Mouse (Mus musculus) lung, embryonic 15.5 days (tissue): ENCODE measurements around the gene Wfdc3. TPM values are rescaled to one million over a fixed set of nuclear protein-coding genes. Genes with fewer than 3 reads are reported as not detected.
A peak's percentile ranks its signal among the peaks of the same experiment; 100 is the strongest.
"Not testable (repeated sequence)": the region's sequence is repeated elsewhere in the genome, so short reads cannot be mapped to it uniquely, and the experiment has no call there.

Source experiments
- ATAC-seq: fragments of 200-750 bp; cut with Nextera tagmentation; 2 replicates; pipeline ENCODE4 v1.8.0; 2017; ENCODE audit warnings: moderate number of reproducible peaks, borderline replicate concordance; ENCODE audit not compliant: low FRiP score, low TSS enrichment; ENCODE audit errors: extremely low read depth
- H3K27ac ChIP-seq: fragments of 300-500 bp; sonication (generic); 2 replicates; pipeline ENCODE4 v1.5.1; 2015; ENCODE audit warnings: moderate library complexity, mild to moderate bottlenecking, inconsistent platforms
- H3K27me3 ChIP-seq: fragments of 300-500 bp; sonication (generic); 2 replicates; pipeline ENCODE4 v1.6.1; 2015; ENCODE audit warnings: inconsistent platforms
- H3K36me3 ChIP-seq: fragments of 300-500 bp; sonication (generic); 2 replicates; pipeline ENCODE4 v1.6.1; 2015; ENCODE audit warnings: inconsistent platforms
- H3K4me1 ChIP-seq: fragments of 300-500 bp; sonication (generic); 2 replicates; pipeline ENCODE4 v1.6.1; 2015; ENCODE audit warnings: inconsistent platforms
- H3K4me2 ChIP-seq: fragments of 300-500 bp; sonication (generic); 2 replicates; pipeline ENCODE4 v1.6.1; 2015; ENCODE audit warnings: inconsistent platforms, mild to moderate bottlenecking, moderate library complexity
- H3K4me3 ChIP-seq: fragments of 300-500 bp; sonication (generic); 2 replicates; pipeline ENCODE4 v1.5.1; 2015; ENCODE audit warnings: mild to moderate bottlenecking, inconsistent platforms
- H3K9ac ChIP-seq: fragments of 300-500 bp; sonication (generic); 2 replicates; pipeline ENCODE4 v1.6.1; 2015; ENCODE audit warnings: inconsistent platforms
- H3K9me3 ChIP-seq: fragments of 300-500 bp; sonication (generic); 2 replicates; pipeline ENCODE4 v1.6.1; 2016; ENCODE audit warnings: inconsistent platforms
- WGBS: fragments of 180-500 bp; shearing (Covaris S2); methylation state at CpG from one replicate; pipeline ENCODE4 v1.1.7; 2015; 5-methylcytosine and 5-hydroxymethylcytosine counted together
- polyA plus RNA-seq: library from polyadenylated mRNA; unstranded; fragments of >200 nt; fragmentation: Nextera tagmentation; extraction: Ambion mirVana; gene quantifications from 2 replicates; pipeline ENCODE4 v1.2.1, GENCODE M21; 2015

The Wfdc3 gene
- polyA plus RNA-seq, 1 experiment from 2014 or later = 1.9 TPM

GRCm38 (mm10) chr2:164733259-164733658 lies 12.5 kb downstream of the Wfdc3 start:
- no peak overlapping the region for H3K9ac ChIP-seq
- H3K4me3 ChIP-seq = no peak overlapping the region
- H3K4me2 ChIP-seq = no peak overlapping the region
- H3K4me1 ChIP-seq = peaks cover 29% of the 10 kb centered on the region
- no peaks in the 10 kb centered on the region for H3K36me3 ChIP-seq
- 53% methylated on average over 2 of the region's 2 CpGs for WGBS
- no peaks in the 10 kb centered on the region for H3K9me3 ChIP-seq
- H3K27ac ChIP-seq = peak overlapping the region; percentile 81
- ATAC-seq = peak; percentile 65; the same call in 1 of the 2 replicates
- no peaks in the 10 kb centered on the region for H3K27me3 ChIP-seq

DNA sequence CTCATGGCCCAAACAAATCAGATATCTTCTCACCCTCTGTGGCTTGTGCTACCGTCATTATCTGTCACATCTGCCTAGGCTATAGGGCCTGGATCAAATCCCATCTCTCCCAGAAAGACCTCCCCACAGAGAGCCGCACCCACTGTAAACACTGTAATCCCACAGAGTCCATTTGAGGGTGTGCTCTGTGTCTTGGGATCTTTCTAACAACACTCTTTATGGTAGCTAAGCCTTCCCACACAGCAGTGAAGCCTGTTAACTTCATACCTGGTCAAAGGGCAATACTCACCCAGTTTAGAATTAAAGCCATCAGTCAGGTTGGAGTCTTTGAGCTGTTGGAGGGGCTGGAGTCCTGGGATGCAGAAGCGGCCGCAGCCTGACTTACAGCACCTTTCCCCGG lies 14.0 kb downstream of the Wfdc3 start:
- Histone ChIP-seq H3K9ac (no peak overlapping the region), H3K4me2 (no peak overlapping the region), H3K4me3 (no peak overlapping the region), H3K9me3 (no peaks in the 10 kb centered on the region), H3K4me1 (peaks cover 22% of the 10 kb centered on the region), H3K27ac (no peak overlapping the region), H3K27me3 (no peaks in the 10 kb centered on the region), H3K36me3 (no peaks in the 10 kb centered on the region)
- WGBS = 66% methylated on average over 5 of the region's 5 CpGs
- no peak for ATAC-seq

GRCm38 (mm10) chr2:164725895-164726619 lies 19.7 kb downstream of the Wfdc3 start:
- Histone ChIP-seq H3K4me1 (no peaks in the 10 kb centered on the region), H3K9me3 (no peaks in the 10 kb centered on the region), H3K36me3 (no peaks in the 10 kb centered on the region), H3K9ac (no peak overlapping the region), H3K4me3 (no peak overlapping the region), H3K4me2 (no peak overlapping the region), H3K27me3 (no peaks in the 10 kb centered on the region), H3K27ac (no peak overlapping the region)
- ATAC-seq = peak; percentile 42; the same call in 1 of the 2 replicates
- 15% methylated on average over 6 of the region's 6 CpGs for WGBS

DNA sequence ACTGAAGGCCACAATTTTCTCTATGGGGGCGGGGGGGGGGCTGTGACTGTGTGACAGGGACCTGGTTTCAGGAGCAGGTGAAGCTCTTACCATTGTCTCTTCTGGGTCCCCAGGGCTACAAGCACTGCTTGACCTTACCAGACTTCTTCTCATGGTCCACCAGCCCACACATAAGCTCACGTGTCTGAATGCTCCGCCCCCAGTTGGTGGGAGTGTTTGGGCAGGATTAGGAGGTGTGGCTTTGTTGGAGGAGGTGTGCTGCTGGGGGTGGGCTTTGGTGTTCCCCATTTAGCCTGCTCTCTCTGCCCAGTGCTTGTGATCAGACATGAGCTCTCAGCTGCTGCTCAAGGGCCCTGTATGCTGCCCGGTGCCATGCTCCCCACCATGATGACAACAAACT lies 22.5 kb downstream of the Wfdc3 start:
- ATAC-seq = no peak
- no peaks in the 10 kb centered on the region for H3K36me3 ChIP-seq
- 59% methylated on average over 4 of the region's 4 CpGs for WGBS
- H3K4me3 ChIP-seq = no peak overlapping the region
- H3K9ac ChIP-seq = no peak overlapping the region
- H3K27ac ChIP-seq = no peak overlapping the region
- no peaks in the 10 kb centered on the region for H3K4me1 ChIP-seq
- H3K9me3 ChIP-seq = no peaks in the 10 kb centered on the region
- no peak overlapping the region for H3K4me2 ChIP-seq
- H3K27me3 ChIP-seq = no peaks in the 10 kb centered on the region

GRCm38 (mm10) chr2:164716194-164716786 lies 29.4 kb downstream of the Wfdc3 start:
- WGBS = 88% methylated on average over 23 of the region's 23 CpGs
- H3K9ac ChIP-seq, H3K4me3 ChIP-seq, H3K27ac ChIP-seq, H3K4me1 ChIP-seq, H3K36me3 ChIP-seq, H3K27me3 ChIP-seq, ATAC-seq, H3K4me2 ChIP-seq, H3K9me3 ChIP-seq: not testable (repeated sequence)

- Histone ChIP-seq H3K4me1 (no peaks in the 10 kb centered on the region), H3K27me3 (no peaks in the 10 kb centered on the region), H3K9ac (no peak within 1 kb of the TSS), H3K4me3 (no peak within 1 kb of the TSS), H3K4me2 (no peak within 1 kb of the TSS), H3K9me3 (no peaks in the 10 kb centered on the region), H3K36me3 (no peaks in the 10 kb centered on the region), H3K27ac (no peak within 1 kb of the TSS)
- whole genome bisulfite sequencing = 60% methylated on average over 6 of the region's 6 CpGs
- ATAC-seq = no peak
Measured at GRCm38 (mm10) chr2:164715005-164715404, 30.7 kb downstream of the Wfdc3 start, which contains the start of gene Spint5. TSS of gene Spint5 (plus strand) at chr2:164715305.

GRCm38 (mm10) chr2:164705991-164706390 lies 39.7 kb downstream of the Wfdc3 start:
- H3K27me3 ChIP-seq = no peaks in the 10 kb centered on the region
- 87% methylated on average over 14 of the region's 14 CpGs for WGBS
- no peak overlapping the region for H3K27ac ChIP-seq

DNA sequence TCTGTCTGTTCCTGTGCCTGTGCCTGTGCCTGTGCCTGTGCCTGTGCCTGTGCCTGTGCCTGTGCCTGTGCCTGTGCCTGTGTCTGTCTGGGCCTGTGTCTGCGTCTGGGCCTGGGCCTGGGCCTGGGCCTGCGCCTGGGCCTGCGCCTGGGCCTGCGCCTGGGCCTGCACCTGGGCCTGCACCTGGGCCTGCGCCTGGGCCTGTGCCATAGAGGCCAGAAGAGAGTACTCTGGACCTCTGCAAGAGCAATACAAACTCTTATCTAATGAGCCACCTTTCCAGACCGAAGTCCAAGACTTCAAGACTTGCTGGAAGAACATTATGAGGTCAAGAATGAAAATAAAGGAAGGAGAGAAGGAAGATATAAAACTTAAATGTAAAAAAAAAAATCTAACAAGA lies 40.4 kb downstream of the Wfdc3 start:
- H3K27ac ChIP-seq = no peak overlapping the region
- no peak overlapping the region for H3K4me2 ChIP-seq
- no peaks in the 10 kb centered on the region for H3K36me3 ChIP-seq
- 87% methylated on average over 6 of the region's 6 CpGs for WGBS
- no peaks in the 10 kb centered on the region for H3K9me3 ChIP-seq
- no peaks in the 10 kb centered on the region for H3K4me1 ChIP-seq
- H3K9ac ChIP-seq = no peak overlapping the region
- no peak overlapping the region for H3K4me3 ChIP-seq
- ATAC-seq = no peak
- H3K27me3 ChIP-seq = no peaks in the 10 kb centered on the region

More at GRCm38 (mm10) chr2:164705991-164706390, 39.7 kb downstream of the Wfdc3 start:
- H3K4me1 ChIP-seq = no peaks in the 10 kb centered on the region
- no peak overlapping the region for H3K4me3 ChIP-seq
- H3K9me3 ChIP-seq = no peaks in the 10 kb centered on the region
- H3K9ac ChIP-seq = no peak overlapping the region
- no peak for ATAC-seq
- H3K4me2 ChIP-seq = no peak overlapping the region
- no peaks in the 10 kb centered on the region for H3K36me3 ChIP-seq

- Histone ChIP-seq H3K9me3 (no peaks in the 10 kb centered on the region), H3K4me1 (no peaks in the 10 kb centered on the region), H3K27ac (no peak overlapping the region), H3K9ac (no peak overlapping the region), H3K4me3 (no peak overlapping the region), H3K36me3 (no peaks in the 10 kb centered on the region), H3K27me3 (no peaks in the 10 kb centered on the region), H3K4me2 (no peak overlapping the region)
- no peak for ATAC-seq
- WGBS = 71% methylated on average over 5 of the region's 5 CpGs
Measured at GRCm38 (mm10) chr2:164704235-164704634, 41.5 kb downstream of the Wfdc3 start.

DNA sequence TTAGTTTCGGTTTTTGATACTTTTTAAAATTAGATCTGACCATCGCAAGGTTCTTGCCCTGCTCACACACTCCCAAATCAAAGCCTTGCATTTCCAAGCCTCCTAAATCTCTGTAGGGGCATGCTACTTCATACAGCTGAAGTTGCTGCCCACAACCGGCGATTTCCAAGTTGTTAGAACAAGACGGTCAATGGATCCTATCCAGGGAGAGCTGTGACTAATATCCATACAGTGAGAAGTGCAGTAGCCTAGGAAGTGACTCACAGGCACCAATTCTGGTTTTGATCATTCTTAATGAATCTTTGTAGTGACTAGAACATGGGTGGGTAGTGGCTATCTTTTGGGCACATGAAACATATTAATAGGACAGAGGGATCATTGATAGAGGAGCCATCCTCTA lies 44.0 kb downstream of the Wfdc3 start:
- Histone ChIP-seq H3K36me3 (no peaks in the 10 kb centered on the region), H3K4me1 (no peaks in the 10 kb centered on the region)

DNA sequence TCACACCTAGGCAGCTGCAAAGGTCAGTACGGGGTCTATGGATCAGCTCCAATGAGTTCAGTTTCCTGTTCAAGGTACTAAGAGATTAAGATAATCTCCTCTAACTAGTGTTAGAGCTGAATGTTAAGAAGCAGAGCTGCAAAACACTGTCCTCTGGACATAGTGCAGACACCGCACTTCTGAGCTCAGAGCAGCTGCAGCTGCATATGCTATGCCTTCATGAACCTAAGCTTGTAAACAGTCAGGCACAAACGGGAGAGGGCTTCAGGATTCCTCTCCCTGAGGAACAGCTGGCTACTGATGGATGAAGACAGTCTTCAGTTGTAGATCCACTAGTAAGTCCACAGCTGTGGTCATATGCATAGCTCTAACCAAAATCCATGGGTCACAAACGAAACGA lies 44.8 kb downstream of the Wfdc3 start:
- no peaks in the 10 kb centered on the region for H3K27me3 ChIP-seq

More for the DNA sequence above, 44.0 kb downstream of the Wfdc3 start:
- Histone ChIP-seq H3K4me3 (no peak overlapping the region), H3K27ac (no peak overlapping the region), H3K27me3 (no peaks in the 10 kb centered on the region), H3K4me2 (no peak overlapping the region), H3K9me3 (no peaks in the 10 kb centered on the region), H3K9ac (no peak overlapping the region)
- 83% methylated on average over 5 of the region's 5 CpGs for WGBS
- ATAC-seq = no peak

DNA sequence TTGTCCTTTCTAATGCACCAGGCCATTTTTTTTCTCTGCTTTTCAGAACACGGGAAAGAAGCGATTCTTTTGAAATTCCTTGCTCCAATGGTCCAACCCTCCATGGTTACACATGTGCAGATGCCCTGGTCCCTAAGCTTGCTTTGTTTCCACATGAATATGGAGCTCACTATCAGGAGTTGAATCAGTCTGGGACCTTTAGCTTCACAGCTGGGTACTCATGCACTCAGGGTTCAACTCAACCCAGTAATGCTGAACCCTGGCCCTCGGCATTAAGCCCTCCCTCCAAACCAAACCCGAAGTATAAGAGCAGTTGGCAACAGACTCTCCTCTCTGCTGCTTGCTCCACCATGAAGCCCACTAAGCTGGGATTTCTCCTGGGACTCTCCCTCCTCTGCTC lies 47.5 kb downstream of the Wfdc3 start, which contains the start of gene Spint4:
Gene Spint4 (plus strand): TSS at position 301 of the 400 bp plus-strand sequence.
- no peak for ATAC-seq
- H3K9ac ChIP-seq = no peak within 1 kb of the TSS
- H3K9me3 ChIP-seq = no peaks in the 10 kb centered on the region
- H3K27me3 ChIP-seq = no peaks in the 10 kb centered on the region
- H3K4me2 ChIP-seq = no peak within 1 kb of the TSS
- WGBS = 70% methylated on average over 4 of the region's 4 CpGs
- no peak within 1 kb of the TSS for H3K4me3 ChIP-seq
- H3K4me1 ChIP-seq = no peaks in the 10 kb centered on the region
- H3K36me3 ChIP-seq = no peaks in the 10 kb centered on the region
- no peak within 1 kb of the TSS for H3K27ac ChIP-seq

More for the DNA sequence above, 44.8 kb downstream of the Wfdc3 start:
- H3K9ac ChIP-seq = no peak overlapping the region
- ATAC-seq = no peak
- no peak overlapping the region for H3K4me2 ChIP-seq
- H3K4me1 ChIP-seq = no peaks in the 10 kb centered on the region
- no peak overlapping the region for H3K27ac ChIP-seq
- no peaks in the 10 kb centered on the region for H3K36me3 ChIP-seq
- WGBS = 65% methylated on average over 5 of the region's 5 CpGs
- no peaks in the 10 kb centered on the region for H3K9me3 ChIP-seq
- no peak overlapping the region for H3K4me3 ChIP-seq
